20 mouse cellular contexts compared by ENCODE assay signal in the genomic region with DNA sequence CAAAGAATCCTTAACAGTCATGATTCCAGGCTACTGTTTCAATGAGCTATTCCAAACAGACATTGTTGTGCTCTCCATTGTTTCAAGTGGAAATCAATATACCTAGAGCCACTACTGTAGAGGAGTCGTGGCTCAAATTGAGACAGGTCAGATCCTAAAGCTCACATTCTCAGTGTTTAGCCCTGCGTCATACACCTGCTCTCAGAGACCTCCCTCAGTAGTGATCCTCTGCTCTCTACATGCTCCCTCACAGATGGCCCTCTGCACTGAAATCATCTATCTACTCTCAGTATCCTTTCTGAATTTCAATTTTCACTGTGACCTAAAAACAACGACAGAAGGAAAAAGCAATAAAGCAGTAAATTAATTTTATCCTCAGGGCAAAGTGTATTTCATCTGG.
"Had no signal": no experiment of that assay in that cellular context is flagged by ENCODE, and none has a peak within 500 bp of the region (broad histone marks: within the 10 kb centered on the region; RNA-seq: fewer than 3 reads in every experiment).

No protein-coding gene starts in this region.

- H3K27ac ChIP-seq: limb, embryonic 12.5 days; limb, embryonic 15.5 days; liver, embryonic 14.5 days; lung, embryonic 15.5 days; midbrain, embryonic 15.5 days; neural tube, embryonic 12.5 days; neural tube, embryonic 15.5 days had no signal

- H3K27me3 ChIP-seq: limb, embryonic 12.5 days; limb, embryonic 15.5 days; lung, embryonic 15.5 days; midbrain, embryonic 15.5 days; neural tube, embryonic 12.5 days; neural tube, embryonic 15.5 days had no signal

- ATAC-seq: intestine, postnatal 0 days; liver, postnatal 0 days; midbrain, embryonic 15.5 days had no signal

- H3K4me1 ChIP-seq: limb, embryonic 12.5 days; limb, embryonic 15.5 days; lung, embryonic 15.5 days; midbrain, embryonic 15.5 days; neural tube, embryonic 12.5 days; neural tube, embryonic 15.5 days had no signal

- DNase-seq: kidney, adult 2 months; kidney, postnatal 14 days; kidney, postnatal 4 days; left cerebral cortex, postnatal 4 days; liver, postnatal 0 days; lung, postnatal 10 days; lung, postnatal 36 days; thymus, adult 18-20 months; thymus, postnatal 36 days had no signal

- H3K9ac ChIP-seq: limb, embryonic 12.5 days; limb, embryonic 15.5 days; liver, embryonic 14.5 days; liver, postnatal 0 days; lung, embryonic 15.5 days; midbrain, embryonic 15.5 days; neural tube, embryonic 12.5 days; neural tube, embryonic 15.5 days had no signal

- H3K9me3 ChIP-seq: limb, embryonic 12.5 days; limb, embryonic 15.5 days; lung, embryonic 15.5 days; midbrain, embryonic 15.5 days; neural tube, embryonic 12.5 days had no signal

- H3K4me3 ChIP-seq: limb, embryonic 12.5 days; limb, embryonic 15.5 days; lung, embryonic 15.5 days; midbrain, embryonic 15.5 days; myocyte; neural tube, embryonic 12.5 days; neural tube, embryonic 15.5 days had no signal

- H3K4me2 ChIP-seq: limb, embryonic 12.5 days; limb, embryonic 15.5 days; liver, embryonic 11.5 days; lung, embryonic 15.5 days; midbrain, embryonic 11.5 days; midbrain, embryonic 15.5 days; neural tube, embryonic 12.5 days; neural tube, embryonic 15.5 days had no signal

- H3K36me3 ChIP-seq: lung, embryonic 15.5 days had no signal
